Mouse (Mus musculus): ENCODE measurements around the gene Gm8857.
"Not testable (repeated sequence)": the region's sequence is repeated elsewhere in the genome, so short reads cannot be mapped to it uniquely, and the experiment has no call there.

Gm8857 gene

GRCm38 (mm10) chr5:10947505-10947904, at the start of gene Gm8857, which contains the start of gene Gm8871:
Gm8857 (plus strand) TSS chr5:10947807.
Gm8871 (plus strand) TSS chr5:10947805.
- not testable (repeated sequence) for DNase-seq (ENCODE audit: low spot score)

DNA sequence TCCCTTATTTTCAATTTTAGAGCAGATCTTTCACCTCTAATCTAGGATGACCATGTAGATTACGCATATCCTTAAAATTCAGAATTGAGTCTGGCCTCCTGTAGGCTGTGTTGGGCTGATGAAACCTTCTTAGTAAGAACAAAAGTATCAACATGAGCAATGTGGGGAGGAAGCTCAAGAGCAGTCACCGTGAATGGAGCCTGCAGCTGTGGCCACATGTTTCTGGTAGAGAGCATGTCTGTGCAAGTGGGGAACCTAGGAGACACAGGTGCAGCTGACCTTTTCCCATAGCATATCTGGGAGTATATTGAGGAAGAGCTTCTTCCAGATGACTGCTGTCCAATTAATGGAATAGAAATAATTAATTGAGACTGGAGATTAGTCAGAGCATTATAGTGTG, 5.9 kb downstream of the Gm8857 start:
- DNase-seq (ENCODE audit: low spot score) = not testable (repeated sequence)

- not testable (repeated sequence) for DNase-seq (ENCODE audit: low spot score)
Measured at GRCm38 (mm10) chr5:10958057-10958456, 10.4 kb downstream of the Gm8857 start.
